Mouse (Mus musculus) testis, adult 2 months (tissue): ENCODE data around the gene Pth1r. TPM values are rescaled to one million over a fixed set of nuclear protein-coding genes. Genes with fewer than 3 reads are reported as not detected.

Experiments used
- H3K27ac ChIP-seq: fragments of 200-500 bp; 2 replicates; pipeline ENCODE4 v1.5.1; 2012; ENCODE audit warnings: low read depth, low read length; ENCODE audit not compliant: control insufficient read depth, insufficient read depth
- H3K27me3 ChIP-seq: fragments of 200-500 bp; 2 replicates; pipeline ENCODE4 v1.6.1; 2012; ENCODE audit warnings: mild to moderate bottlenecking, low read length, moderate library complexity; ENCODE audit not compliant: control insufficient read depth, insufficient read depth
- H3K36me3 ChIP-seq: fragments of 200-500 bp; 2 replicates; pipeline ENCODE4 v1.6.1; 2012; ENCODE audit warnings: mild to moderate bottlenecking, low read length; ENCODE audit not compliant: control insufficient read depth, insufficient read depth
- H3K4me1 ChIP-seq: fragments of 200-500 bp; 2 replicates; pipeline ENCODE4 v1.6.1; 2012; ENCODE audit warnings: low read length; ENCODE audit not compliant: control insufficient read depth, insufficient read depth
- H3K4me3 ChIP-seq: fragments of 200-500 bp; 2 replicates; pipeline ENCODE4 v1.5.1; 2012; ENCODE audit warnings: low read depth, mild to moderate bottlenecking, low read length, moderate library complexity, mixed read lengths; ENCODE audit not compliant: control insufficient read depth
- CTCF ChIP-seq: fragments of 200-500 bp; IDR thresholded peaks from 2 replicates; pipeline ENCODE4 v1.5.1; 2012; ENCODE audit warnings: low read depth, mild to moderate bottlenecking, inconsistent platforms, low read length, moderate library complexity; ENCODE audit not compliant: control insufficient read depth, insufficient read depth, insufficient replicate concordance
- POLR2A ChIP-seq: fragments of 200-500 bp; IDR thresholded peaks from 2 replicates; pipeline ENCODE4 v1.6.1; 2012; ENCODE audit warnings: low read depth, mild to moderate bottlenecking, inconsistent platforms, low read length, moderate library complexity; ENCODE audit not compliant: control insufficient read depth
- polyA plus RNA-seq: library from polyadenylated mRNA; depleted of rRNA; stranded (reverse); fragments of >200 nt; gene quantifications from 2 replicates; pipeline ENCODE4 v1.2.3, GENCODE M21; 2012

Pth1r gene
- polyA plus RNA-seq, 1 experiment, result 2.9 TPM

GRCm38 (mm10) chr9:110712545-110712944, 34.4 kb downstream of the Pth1r start:
- H3K4me3 ChIP-seq, result no peak overlapping the region
- H3K27ac ChIP-seq, result no peak overlapping the region
- TF ChIP-seq POLR2A (no peak), CTCF (no peak)
- no peaks in the 10 kb centered on the region for H3K4me1 ChIP-seq
- H3K27me3 ChIP-seq, result no peaks in the 10 kb centered on the region
- no peaks in the 10 kb centered on the region for H3K36me3 ChIP-seq

GRCm38 (mm10) chr9:110711996-110712395, 34.9 kb downstream of the Pth1r start:
- no peak overlapping the region for H3K4me3 ChIP-seq
- H3K36me3 ChIP-seq, result no peaks in the 10 kb centered on the region

GRCm38 (mm10) chr9:110711532-110711931, 35.4 kb downstream of the Pth1r start:
- H3K27me3 ChIP-seq, result no peaks in the 10 kb centered on the region
- H3K4me1 ChIP-seq, result no peaks in the 10 kb centered on the region
- no peak overlapping the region for H3K4me3 ChIP-seq
- H3K27ac ChIP-seq, result no peak overlapping the region
- TF ChIP-seq CTCF (no peak), POLR2A (no peak)
- H3K36me3 ChIP-seq, result no peaks in the 10 kb centered on the region

More at GRCm38 (mm10) chr9:110711996-110712395, 34.9 kb downstream of the Pth1r start:
- Histone ChIP-seq H3K27me3 (no peaks in the 10 kb centered on the region), H3K4me1 (no peaks in the 10 kb centered on the region), H3K27ac (no peak overlapping the region)
- TF ChIP-seq CTCF, result no peak
- TF ChIP-seq POLR2A, result no peak

- Histone ChIP-seq H3K27ac (no peak overlapping the region), H3K4me1 (no peaks in the 10 kb centered on the region), H3K36me3 (no peaks in the 10 kb centered on the region), H3K4me3 (no peak overlapping the region), H3K27me3 (no peaks in the 10 kb centered on the region)
- TF ChIP-seq CTCF, result peak; percentile 44; the same call in 1 of the 2 replicates
- TF ChIP-seq POLR2A, result no peak
Observed at GRCm38 (mm10) chr9:110709640-110710258, 37.2 kb downstream of the Pth1r start.

- Histone ChIP-seq H3K36me3 (no peaks in the 10 kb centered on the region), H3K4me1 (no peaks in the 10 kb centered on the region), H3K27me3 (no peaks in the 10 kb centered on the region), H3K4me3 (no peak overlapping the region), H3K27ac (no peak overlapping the region)
- TF ChIP-seq CTCF (no peak), POLR2A (no peak)
Observed at GRCm38 (mm10) chr9:110706784-110707183, 40.2 kb downstream of the Pth1r start.

- Histone ChIP-seq H3K4me3 (no peak overlapping the region), H3K36me3 (no peaks in the 10 kb centered on the region), H3K4me1 (no peaks in the 10 kb centered on the region), H3K27ac (no peak overlapping the region), H3K27me3 (no peaks in the 10 kb centered on the region)
- TF ChIP-seq CTCF (no peak), POLR2A (no peak)
Observed at GRCm38 (mm10) chr9:110703951-110704350, 43.0 kb downstream of the Pth1r start.

- H3K4me3 ChIP-seq, result no peak overlapping the region
- H3K36me3 ChIP-seq, result no peaks in the 10 kb centered on the region
- H3K4me1 ChIP-seq, result no peaks in the 10 kb centered on the region
- TF ChIP-seq CTCF (no peak), POLR2A (no peak)
- no peaks in the 10 kb centered on the region for H3K27me3 ChIP-seq
- no peak overlapping the region for H3K27ac ChIP-seq
Observed at GRCm38 (mm10) chr9:110702848-110703247, 44.1 kb downstream of the Pth1r start.
